8 mouse cellular contexts compared by ENCODE assay signal in genomic region chr4:132949882-132950532, GRCm38 (mm10). TPM values are rescaled to one million over a fixed set of nuclear protein-coding genes. Genes with fewer than 3 reads are reported as not detected.
DNase-seq lines count a peak whose midpoint lies in the region; ATAC-seq and TF ChIP-seq lines count a peak whose summit lies in the region.

No protein-coding gene starts in this region.

- DNase-seq in kidney, postnatal 4 days: peak; percentile 33 to 39
- DNase-seq in kidney, postnatal 36 days: no peak
- no peak for DNase-seq in thymus, postnatal 14 days
- DNase-seq in B cell, adult 2 months: no peak

- H3K4me3 ChIP-seq in embryonic facial prominence, embryonic 12.5 days: no peak overlapping the region
- no peak overlapping the region for H3K4me3 ChIP-seq in limb, embryonic 12.5 days (replicated peaks)
- H3K4me3 ChIP-seq in small intestine, adult 2 months (ENCODE audit: low read depth, low read length): peak overlapping the region; percentile 50

- no peak for TF ChIP-seq CTCF in small intestine, adult 2 months (IDR thresholded peaks at IDR 0.05; ENCODE audit: extremely low read depth, insufficient read length, insufficient replicate concordance, low read depth, low read length)

- H3K9me3 ChIP-seq in embryonic facial prominence, embryonic 12.5 days: no peaks in the 10 kb centered on the region
- H3K9me3 ChIP-seq in limb, embryonic 12.5 days: no peaks in the 10 kb centered on the region

- 0 out of 2 replicates have a peak overlapping the region, but pooled peaks have one; percentile 10 for H3K4me2 ChIP-seq in embryonic facial prominence, embryonic 12.5 days (replicated peaks)
- H3K4me2 ChIP-seq in limb, embryonic 12.5 days: peak overlapping the region; percentile 35

- H3K27me3 ChIP-seq in embryonic facial prominence, embryonic 12.5 days: no peaks in the 10 kb centered on the region
- H3K27me3 ChIP-seq in limb, embryonic 12.5 days: 0 out of 2 replicates have a peak, but pooled peaks cover 5% of the 10 kb centered on the region
- no peaks in the 10 kb centered on the region for H3K27me3 ChIP-seq in small intestine, adult 2 months (ENCODE audit: control insufficient read depth, insufficient read depth, low read length)

- no peak for TF ChIP-seq POLR2A in small intestine, adult 2 months (IDR thresholded peaks at IDR 0.05; ENCODE audit: low read depth, low read length)

- no peak overlapping the region for H3K9ac ChIP-seq in embryonic facial prominence, embryonic 12.5 days
- H3K9ac ChIP-seq in limb, embryonic 12.5 days (replicated peaks): no peak overlapping the region

- H3K36me3 ChIP-seq in embryonic facial prominence, embryonic 12.5 days: no peaks in the 10 kb centered on the region
- no peaks in the 10 kb centered on the region for H3K36me3 ChIP-seq in limb, embryonic 12.5 days
- H3K36me3 ChIP-seq in small intestine, adult 2 months (ENCODE audit: control insufficient read depth, insufficient read depth, low read length): no peaks in the 10 kb centered on the region

- ATAC-seq in embryonic facial prominence, embryonic 12.5 days (ENCODE audit: insufficient number of reproducible peaks, insufficient read depth, low FRiP score, low TSS enrichment): no peak
- ATAC-seq in limb, embryonic 12.5 days (ENCODE audit: insufficient number of reproducible peaks, insufficient read depth, low FRiP score, low TSS enrichment, low read depth): no peak
- no peak for ATAC-seq in inflammation-experienced regulatory T-cells, adult 6 months

- H3K4me1 ChIP-seq in embryonic facial prominence, embryonic 12.5 days: peaks cover 18% of the 10 kb centered on the region
- H3K4me1 ChIP-seq in limb, embryonic 12.5 days (replicated peaks): peaks cover 48% of the 10 kb centered on the region
- peaks cover 23% of the 10 kb centered on the region for H3K4me1 ChIP-seq in small intestine, adult 2 months (ENCODE audit: control insufficient read depth, insufficient read depth, insufficient read length, low read length)

- WGBS in embryonic facial prominence, embryonic 12.5 days: 27% methylated on average over 24 of the region's 24 CpGs
- WGBS in limb, embryonic 12.5 days: 34% methylated on average over 24 of the region's 24 CpGs
- WGBS in small intestine, adult 2 months: 32% methylated on average over 24 of the region's 24 CpGs

- no peak overlapping the region for H3K27ac ChIP-seq in embryonic facial prominence, embryonic 12.5 days
- no peak overlapping the region for H3K27ac ChIP-seq in limb, embryonic 12.5 days
- peak overlapping the region; percentile 36; the same call in 1 of the 2 replicates for H3K27ac ChIP-seq in small intestine, adult 2 months (ENCODE audit: insufficient read depth, low read depth, low read length)

RNA-seq across cellular contexts. Expression of gene Fgr, which starts 23.9 kb away (rescaled TPM):
- polyA plus RNA-seq in embryonic facial prominence, embryonic 12.5 days (2016; fragmentation: Nextera tagmentation; extraction: Ambion mirVana): 0.29 and 0.39 TPM in 2 replicates
- 0.26 and 0.36 TPM in 2 replicates for polyA plus RNA-seq in limb, embryonic 12.5 days (2016; fragmentation: Nextera tagmentation; extraction: Ambion mirVana)
- polyA plus RNA-seq in small intestine, adult 2 months (2012; rRNA removed): 3.5 and 3.8 TPM in 2 replicates
- polyA plus RNA-seq in inflammation-experienced regulatory T-cells, adult 6 months (2017; shearing (Covaris generic)): 1 to 10 TPM; 1.9 to 6.6 (median 3.3) TPM

RNA-seq across cellular contexts. Expression of gene Fam76a, which starts 27.6 kb away (rescaled TPM):
- polyA plus RNA-seq in embryonic facial prominence, embryonic 12.5 days (2016; fragmentation: Nextera tagmentation; extraction: Ambion mirVana): 37.7 and 40.9 TPM in 2 replicates
- polyA plus RNA-seq in limb, embryonic 12.5 days (2016; fragmentation: Nextera tagmentation; extraction: Ambion mirVana): 25.8 and 31.7 TPM in 2 replicates
- polyA plus RNA-seq in small intestine, adult 2 months (2012; rRNA removed): 3.4 and 10.7 TPM in 2 replicates
- 10 to 100 TPM; 14.2 to 23.1 (median 17.9) TPM for polyA plus RNA-seq in inflammation-experienced regulatory T-cells, adult 6 months (2017; shearing (Covaris generic))

Comparison
In these comparisons a context has a peak if more than half of its experiments do, and no peak if none do; other contexts are left out.
1. DNase-seq: peak in kidney, postnatal 4 days (2 of 2); none in kidney, postnatal 36 days (0 of 2), thymus, postnatal 14 days (single experiment) and B cell, adult 2 months (0 of 2).